Mouse (Mus musculus) liver, embryonic 18 days (tissue): Measurements from ENCODE around the gene 1700018F24Rik. TPM values are rescaled to one million over a fixed set of nuclear protein-coding genes. Genes with fewer than 3 reads are reported as not detected.

Source experiments
- polyA plus RNA-seq: library from polyadenylated mRNA; depleted of rRNA; stranded (reverse); fragments of >200 nt; gene quantifications from 2 replicates; pipeline ENCODE4 v1.2.3, GENCODE M21; 2012; rRNA removed

1700018F24Rik gene
- polyA plus RNA-seq, result not detected in 2 replicates

DNA sequence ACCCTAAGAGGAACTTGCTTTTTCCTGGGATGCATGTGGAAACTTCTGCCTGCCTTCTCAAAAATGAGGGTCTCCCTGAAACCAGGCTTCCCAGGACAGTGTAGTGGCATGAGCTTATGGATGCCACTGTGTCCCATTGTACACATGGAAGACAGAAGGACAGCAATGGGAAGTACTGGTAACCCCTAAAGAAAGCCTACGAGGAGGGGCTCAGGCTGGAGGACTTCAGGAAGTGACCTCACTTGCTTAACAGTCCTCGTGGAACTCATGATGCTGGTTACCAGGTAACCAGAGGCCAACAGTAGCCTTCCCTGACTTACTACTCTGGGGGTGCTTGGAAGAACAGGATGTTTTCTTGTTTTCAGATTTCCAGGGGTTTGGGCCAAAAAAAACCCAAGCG is at the start of gene 1700018F24Rik:
1700018F24Rik (plus strand) TSS at position 301 of the 400 bp plus-strand sequence.

GRCm38 (mm10) chr5:145032391-145032790 is 10.4 kb upstream of the 1700018F24Rik start, which contains the start of gene Gm4871:
TSS of gene Gm4871 (minus strand) at chr5:145032754.

DNA sequence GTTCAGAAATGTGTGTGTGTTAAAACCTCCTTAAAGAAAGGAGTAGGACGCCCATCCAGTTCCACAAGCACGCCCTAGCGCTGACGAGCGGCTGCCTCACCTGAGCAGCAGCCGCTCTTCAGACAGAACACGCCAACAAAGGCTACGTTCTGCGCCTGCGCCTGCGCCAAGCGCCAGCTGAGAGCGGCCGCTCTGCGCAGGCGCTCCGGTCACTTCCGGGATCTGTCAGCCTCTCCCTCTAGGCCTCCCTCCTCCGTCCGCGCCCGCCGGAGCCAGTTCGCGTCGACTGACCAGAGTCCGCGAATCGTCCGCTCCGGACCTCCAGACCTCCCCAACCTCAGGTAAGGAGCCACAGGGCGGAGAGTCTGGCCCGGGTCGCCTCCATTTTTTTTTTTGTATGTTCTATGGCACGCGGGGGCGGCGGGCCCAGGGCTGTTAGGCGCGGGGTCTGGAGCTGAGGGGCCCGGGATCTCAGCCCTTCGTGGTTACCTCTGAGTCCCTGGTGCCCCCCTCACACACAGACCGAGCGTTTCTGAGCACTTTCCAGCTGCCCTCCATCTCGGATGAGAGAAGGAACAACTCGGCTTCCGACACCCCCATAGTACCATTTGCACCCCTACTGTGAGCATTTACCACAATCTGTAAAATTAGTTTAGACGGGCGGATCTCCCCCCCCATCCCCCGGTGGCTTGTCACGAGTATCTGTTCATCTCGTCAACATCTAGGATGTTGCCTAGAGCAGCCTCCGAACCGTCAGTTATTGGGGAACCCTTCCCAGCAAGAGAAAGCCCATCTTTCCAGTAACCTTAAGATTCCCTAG is 41.1 kb downstream of the 1700018F24Rik start, which contains the start of the genes Arpc1a and Kpna7:
Arpc1a (plus strand) TSS at position 199 of the 820 bp plus-strand sequence.
Kpna7 (minus strand) TSS at position 399 of the 820 bp plus-strand sequence.

Other genes with a start within 250 kb of the 1700018F24Rik start
- gene Smurf1, start 77.1 kb upstream of the 1700018F24Rik start, polyA plus RNA-seq, result 2.6 and 3.2 TPM in 2 replicates
- gene Gm4871, start 10.2 kb upstream of the 1700018F24Rik start, polyA plus RNA-seq, result not detected in 2 replicates
- gene Arpc1a, start 40.8 kb downstream of the 1700018F24Rik start, polyA plus RNA-seq, result 42.6 and 43.3 TPM in 2 replicates
- 0.01 TPM in 1 of 2 replicates, not detected in the other for gene Kpna7, start 41.0 kb downstream of the 1700018F24Rik start, polyA plus RNA-seq
- gene Arpc1b, start 71.2 kb downstream of the 1700018F24Rik start, polyA plus RNA-seq, result 144 and 173 TPM in 2 replicates
- 27.2 and 31.1 TPM in 2 replicates for gene Pdap1, start 97.2 kb downstream of the 1700018F24Rik start, polyA plus RNA-seq
- gene Bud31, start 97.4 kb downstream of the 1700018F24Rik start, polyA plus RNA-seq, result 59.2 and 65.9 TPM in 2 replicates
- 5.8 and 6.1 TPM in 2 replicates for gene Ptcd1, start 124.1 kb downstream of the 1700018F24Rik start, polyA plus RNA-seq
- gene Cpsf4, start 124.2 kb downstream of the 1700018F24Rik start, polyA plus RNA-seq, result 22.4 and 22.9 TPM in 2 replicates
- gene Atp5j2, start 149.1 kb downstream of the 1700018F24Rik start, polyA plus RNA-seq, result 198 and 202 TPM in 2 replicates
- gene Zkscan14, start 158.9 kb downstream of the 1700018F24Rik start, polyA plus RNA-seq, result 2.5 and 2.6 TPM in 2 replicates
- gene Zkscan5, start 161.6 kb downstream of the 1700018F24Rik start, polyA plus RNA-seq, result 2.7 and 2.8 TPM in 2 replicates
- 13.3 and 14.3 TPM in 2 replicates for gene Zfp655, start 188.7 kb downstream of the 1700018F24Rik start, polyA plus RNA-seq
- gene Zscan25, start 237.5 kb downstream of the 1700018F24Rik start, polyA plus RNA-seq, result 4.3 and 5.4 TPM in 2 replicates